Mouse (Mus musculus) brain, embryonic 14.5 days (tissue): Measurements from ENCODE around the gene Glipr2.

Experiments
- CTCF ChIP-seq: fragments of 200-500 bp; IDR thresholded peaks from 2 replicates; pipeline ENCODE4 v1.5.1; 2012; ENCODE audit warnings: inconsistent platforms, mild to moderate bottlenecking, moderate library complexity, borderline replicate concordance; ENCODE audit not compliant: insufficient read depth, insufficient read length; ENCODE audit errors: extremely low read depth
- POLR2A ChIP-seq: fragments of 200-500 bp; IDR thresholded peaks from 2 replicates; pipeline ENCODE4 v1.6.1; 2012; ENCODE audit warnings: mild to moderate bottlenecking, inconsistent platforms, borderline replicate concordance; ENCODE audit not compliant: poor library complexity, insufficient read depth, insufficient read length, severe bottlenecking; ENCODE audit errors: extremely low read depth

- TF ChIP-seq CTCF (no peak), POLR2A (no peak)
Measured at GRCm38 (mm10) chr4:43983756-43984155, 26.6 kb downstream of the Glipr2 start.
